Comparison of ENCODE assay signal across 10 mouse cellular contexts in the genomic region with DNA sequence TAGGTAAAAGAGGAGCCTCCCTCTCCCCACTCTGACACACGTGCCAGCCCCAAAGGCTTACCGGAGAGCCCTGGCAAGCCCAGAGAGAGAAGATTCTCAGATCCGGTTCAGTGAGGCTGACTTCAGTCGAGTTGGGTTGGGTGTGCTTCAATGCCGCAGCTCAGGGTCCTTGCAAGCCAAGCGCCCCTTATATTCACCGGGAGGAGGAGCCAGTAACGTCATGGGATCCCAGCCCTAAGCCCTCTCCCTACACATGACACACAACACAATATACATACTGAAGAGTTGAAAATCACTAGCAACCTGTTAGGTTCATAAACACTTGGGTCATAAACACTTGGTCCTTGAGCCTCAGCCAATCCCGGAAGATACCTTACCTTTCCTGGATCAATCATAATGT. TPM values are rescaled to one million over a fixed set of nuclear protein-coding genes. Genes with fewer than 3 reads are reported as not detected.
A peak's percentile ranks its signal among the peaks of the same experiment; 100 is the strongest.
DNase-seq lines count a peak whose midpoint lies in the region; ATAC-seq and TF ChIP-seq lines count a peak whose summit lies in the region.
"Not testable (repeated sequence)": the region's sequence is repeated elsewhere in the genome, so short reads cannot be mapped to it uniquely, and the experiment has no call there.
"Had no signal": no experiment of that assay in that cellular context is flagged by ENCODE, and none has a peak within 500 bp of the region (broad histone marks: within the 10 kb centered on the region; RNA-seq: fewer than 3 reads in every experiment).

No protein-coding gene starts in this region.

- DNase-seq in embryo, embryonic 9.5 days (ENCODE audit: extremely low spot score): peak; percentile 6
- DNase-seq in forebrain, embryonic 14.5 days (ENCODE audit: low spot score); heart, postnatal 0 days (ENCODE audit: low spot score); midbrain, embryonic 10.5 days (ENCODE audit: low spot score): not testable (repeated sequence)

- H3K36me3 ChIP-seq in E14TG2a.4 (ENCODE audit: insufficient read depth, low read length): peaks cover 33% of the 10 kb centered on the region
- H3K36me3 ChIP-seq in forebrain, embryonic 14.5 days (ENCODE audit: control insufficient read depth, insufficient read depth, low read length); heart, postnatal 0 days (replicated peaks; ENCODE audit: control insufficient read depth, insufficient read depth, low read length); intestine, postnatal 0 days (ENCODE audit: control insufficient read depth, insufficient read depth); limb, embryonic 15.5 days; midbrain, embryonic 10.5 days; neural tube, embryonic 14.5 days (ENCODE audit: control insufficient read depth, insufficient read depth, low read length): not testable (repeated sequence)

- not testable (repeated sequence) for TF ChIP-seq CTCF in E14TG2a.4 (conservative IDR thresholded peaks at IDR 0.05; ENCODE audit: low read length); heart, postnatal 0 days (IDR thresholded peaks at IDR 0.05; ENCODE audit: low read depth); intestine, postnatal 0 days (IDR thresholded peaks at IDR 0.05; ENCODE audit: low read depth)

- H3K9ac ChIP-seq in forebrain, embryonic 14.5 days (ENCODE audit: low read length); heart, postnatal 0 days (replicated peaks; ENCODE audit: low read depth, low read length); intestine, postnatal 0 days (ENCODE audit: low read depth, low read length); limb, embryonic 15.5 days; neural tube, embryonic 14.5 days (replicated peaks; ENCODE audit: low read depth, low read length): not testable (repeated sequence)

- H3K27me3 ChIP-seq in E14TG2a.4 (ENCODE audit: insufficient read depth, low read length); forebrain, embryonic 14.5 days (replicated peaks; ENCODE audit: control insufficient read depth, insufficient read depth, low read length); heart, postnatal 0 days (ENCODE audit: control insufficient read depth, insufficient read depth, low read length); intestine, postnatal 0 days (replicated peaks; ENCODE audit: control insufficient read depth, insufficient read depth, low read length); neural tube, embryonic 14.5 days (ENCODE audit: control insufficient read depth, insufficient read depth, low read length): not testable (repeated sequence)
- H3K27me3 ChIP-seq in limb, embryonic 15.5 days: peaks cover 24% of the 10 kb centered on the region
- peaks cover 51% of the 10 kb centered on the region for H3K27me3 ChIP-seq in midbrain, embryonic 10.5 days (ENCODE audit: low read depth, poor library complexity, severe bottlenecking)

- peak overlapping the region; percentile 52 for H3K4me2 ChIP-seq in forebrain, embryonic 14.5 days (ENCODE audit: low read length)
- peak overlapping the region; percentile 54 for H3K4me2 ChIP-seq in heart, postnatal 0 days (ENCODE audit: low read depth, low read length)
- H3K4me2 ChIP-seq in intestine, postnatal 0 days (replicated peaks; ENCODE audit: low read depth): peak overlapping the region; percentile 57
- H3K4me2 ChIP-seq in limb, embryonic 15.5 days: peak overlapping the region; percentile 45
- H3K4me2 ChIP-seq in neural tube, embryonic 14.5 days (ENCODE audit: low read depth, low read length): peak overlapping the region; percentile 44

- not testable (repeated sequence) for TF ChIP-seq EP300 in heart, postnatal 0 days (IDR thresholded peaks at IDR 0.05; ENCODE audit: low read depth)

- H3K27ac ChIP-seq in forebrain, embryonic 14.5 days (ENCODE audit: low read depth, low read length); heart, postnatal 0 days (ENCODE audit: low read depth); intestine, postnatal 0 days (ENCODE audit: low read depth, low read length); limb, embryonic 15.5 days; midbrain, embryonic 10.5 days (replicated peaks); neural tube, embryonic 14.5 days (ENCODE audit: low read depth, low read length): not testable (repeated sequence)

- H3K9me3 ChIP-seq in E14TG2a.4 (ENCODE audit: low read length); forebrain, embryonic 14.5 days (replicated peaks; ENCODE audit: control insufficient read depth, low read length); heart, postnatal 0 days (replicated peaks; ENCODE audit: control insufficient read depth, low read length); intestine, postnatal 0 days (ENCODE audit: control insufficient read depth); limb, embryonic 15.5 days; midbrain, embryonic 10.5 days (replicated peaks); neural tube, embryonic 14.5 days (ENCODE audit: control insufficient read depth, low read length): not testable (repeated sequence)

- peak overlapping the region; percentile 86 for H3K4me3 ChIP-seq in E14TG2a.4 (replicated peaks; ENCODE audit: low read length)
- H3K4me3 ChIP-seq in forebrain, embryonic 14.5 days (ENCODE audit: low read depth, low read length): peak overlapping the region; percentile 19
- peak overlapping the region; percentile 18 for H3K4me3 ChIP-seq in heart, postnatal 0 days (ENCODE audit: low read depth, low read length)
- 0 out of 2 replicates have a peak overlapping the region, but pooled peaks have one; percentile 7 for H3K4me3 ChIP-seq in intestine, postnatal 0 days (ENCODE audit: low read depth, low read length)
- H3K4me3 ChIP-seq in limb, embryonic 15.5 days: peak overlapping the region; percentile 21
- peak overlapping the region; percentile 51 for H3K4me3 ChIP-seq in midbrain, embryonic 10.5 days
- H3K4me3 ChIP-seq in neural tube, embryonic 14.5 days (ENCODE audit: low read depth, low read length): peak overlapping the region; percentile 19; the same call in 1 of the 2 replicates

- 30% methylated on average over 6 of the region's 9 CpGs for WGBS in forebrain, embryonic 14.5 days
- 11% methylated on average over 7 of the region's 9 CpGs for WGBS in heart, postnatal 0 days
- WGBS in intestine, postnatal 0 days: 16% methylated on average over 7 of the region's 9 CpGs
- 26% methylated on average over 9 of the region's 9 CpGs for WGBS in limb, embryonic 15.5 days
- WGBS in midbrain, embryonic 10.5 days: 6% methylated on average over 9 of the region's 9 CpGs
- WGBS in neural tube, embryonic 14.5 days: 31% methylated on average over 6 of the region's 9 CpGs

- ATAC-seq in forebrain, embryonic 14.5 days; heart, postnatal 0 days (ENCODE audit: insufficient read depth, low read depth); intestine, postnatal 0 days; limb, embryonic 15.5 days (ENCODE audit: insufficient number of reproducible peaks, low FRiP score, low TSS enrichment, low read depth): not testable (repeated sequence)
- ATAC-seq in neural tube, embryonic 14.5 days (ENCODE audit: low read depth): peak; percentile 65; the same call in 1 of the 2 replicates

- peaks cover 48% of the 10 kb centered on the region for H3K4me1 ChIP-seq in E14TG2a.4 (replicated peaks; ENCODE audit: low read depth, low read length)
- not testable (repeated sequence) for H3K4me1 ChIP-seq in forebrain, embryonic 14.5 days (ENCODE audit: control insufficient read depth, insufficient read depth, low read length); heart, postnatal 0 days (ENCODE audit: control insufficient read depth, insufficient read depth); intestine, postnatal 0 days (replicated peaks; ENCODE audit: control insufficient read depth, insufficient read depth, low read length); limb, embryonic 15.5 days; midbrain, embryonic 10.5 days; neural tube, embryonic 14.5 days (ENCODE audit: control insufficient read depth, insufficient read depth, low read length)

RNA-seq across cellular contexts. Expression of gene Slc7a3, which starts 0.6 kb away (rescaled TPM):
- polyA plus RNA-seq in forebrain, embryonic 14.5 days (2014; fragmentation: Nextera tagmentation; extraction: Ambion mirVana): 1.9 and 2.2 TPM in 2 replicates
- 2.2 TPM in 1 of 2 replicates, not detected in the other for total RNA-seq in heart, postnatal 0 days (2014; rRNA removed; ENCODE audit: low replicate concordance)
- 0.14 and 0.22 TPM in 2 replicates for polyA plus RNA-seq in heart, postnatal 0 days (2015; fragmentation: Nextera tagmentation; extraction: Ambion mirVana)
- polyA plus RNA-seq in intestine, postnatal 0 days (2015; fragmentation: Nextera tagmentation; extraction: Ambion mirVana): 0.61 and 0.74 TPM in 2 replicates
- polyA plus RNA-seq in limb, embryonic 15.5 days (2015; fragmentation: Nextera tagmentation; extraction: Ambion mirVana): 1.7 and 2.3 TPM in 2 replicates
- 0.50 and 0.86 TPM in 2 replicates for polyA plus RNA-seq in midbrain, embryonic 10.5 days (2016; fragmentation: Nextera tagmentation; extraction: Ambion mirVana)
- 2.0 and 4.2 TPM in 2 replicates for polyA plus RNA-seq in neural tube, embryonic 14.5 days (2014; fragmentation: Nextera tagmentation; extraction: Ambion mirVana)
- total RNA-seq: heart, postnatal 10 days had no signal

RNA-seq across cellular contexts. Expression of gene Tex11, which starts 25.7 kb away (rescaled TPM):
- polyA plus RNA-seq in forebrain, embryonic 14.5 days (2014; fragmentation: Nextera tagmentation; extraction: Ambion mirVana): 0.06 TPM in 1 of 2 replicates, not detected in the other
- total RNA-seq in heart, postnatal 0 days (2014; rRNA removed; ENCODE audit: low replicate concordance): not detected in 2 replicates
- polyA plus RNA-seq in heart, postnatal 0 days (2015; fragmentation: Nextera tagmentation; extraction: Ambion mirVana): 0.15 and 0.18 TPM in 2 replicates
- polyA plus RNA-seq in intestine, postnatal 0 days (2015; fragmentation: Nextera tagmentation; extraction: Ambion mirVana): 0.05 and 0.07 TPM in 2 replicates
- polyA plus RNA-seq in limb, embryonic 15.5 days (2015; fragmentation: Nextera tagmentation; extraction: Ambion mirVana): 0.05 TPM in 1 of 2 replicates, not detected in the other
- polyA plus RNA-seq in midbrain, embryonic 10.5 days (2016; fragmentation: Nextera tagmentation; extraction: Ambion mirVana): not detected in 2 replicates
- not detected in 2 replicates for polyA plus RNA-seq in neural tube, embryonic 14.5 days (2014; fragmentation: Nextera tagmentation; extraction: Ambion mirVana)
- total RNA-seq: gastrocnemius, postnatal 10 days had no signal

Comparison
In these comparisons a context has a peak if more than half of its experiments do, and no peak if none do; other contexts are left out.
1. H3K4me3 ChIP-seq: peak in every context shown above with its lines; median percentile 86 in E14TG2a.4; 51 in midbrain, embryonic 10.5 days; 21 in limb, embryonic 15.5 days; 19 in forebrain, embryonic 14.5 days; 19 in neural tube, embryonic 14.5 days; 18 in heart, postnatal 0 days; 7 in intestine, postnatal 0 days.